Mouse (Mus musculus) stomach, embryonic 15.5 days (tissue): ENCODE data around the gene Gtf2h1. TPM values are rescaled to one million over a fixed set of nuclear protein-coding genes. Genes with fewer than 3 reads are reported as not detected.
"Not testable (repeated sequence)": the region's sequence is repeated elsewhere in the genome, so short reads cannot be mapped to it uniquely, and the experiment has no call there.

Experiments used
- ATAC-seq: fragments of 200-750 bp; cut with Nextera tagmentation; 2 replicates; pipeline ENCODE4 v1.8.0; 2017; ENCODE audit warnings: low read depth, moderate number of reproducible peaks, moderate TSS enrichment; ENCODE audit not compliant: insufficient read depth, low FRiP score
- H3K27ac ChIP-seq: fragments of 300-500 bp; sonication (generic); 2 replicates; pipeline ENCODE4 v1.5.1; 2015; ENCODE audit warnings: mild to moderate bottlenecking, inconsistent platforms
- H3K27me3 ChIP-seq: fragments of 300-500 bp; sonication (generic); replicated peaks from 2 replicates; pipeline ENCODE4 v1.6.1; 2015; ENCODE audit warnings: inconsistent platforms
- H3K36me3 ChIP-seq: fragments of 300-500 bp; sonication (generic); 2 replicates; pipeline ENCODE4 v1.6.1; 2015; ENCODE audit warnings: inconsistent platforms
- H3K4me1 ChIP-seq: fragments of 300-500 bp; sonication (generic); 2 replicates; pipeline ENCODE4 v1.6.1; 2015; ENCODE audit warnings: inconsistent platforms
- H3K4me2 ChIP-seq: fragments of 300-500 bp; sonication (generic); 2 replicates; pipeline ENCODE4 v1.6.1; 2015; ENCODE audit warnings: mild to moderate bottlenecking, inconsistent platforms
- H3K4me3 ChIP-seq: fragments of 300-500 bp; sonication (generic); replicated peaks from 2 replicates; pipeline ENCODE4 v1.5.1; 2015; ENCODE audit warnings: inconsistent platforms
- H3K9ac ChIP-seq: fragments of 300-500 bp; sonication (generic); 2 replicates; pipeline ENCODE4 v1.6.1; 2015; ENCODE audit warnings: inconsistent platforms
- H3K9me3 ChIP-seq: fragments of 300-500 bp; sonication (generic); 2 replicates; pipeline ENCODE4 v1.6.1; 2016; ENCODE audit warnings: inconsistent platforms
- WGBS: fragments of 180-500 bp; shearing (Covaris S2); methylation state at CpG from one replicate; pipeline ENCODE4 v1.1.7; 2015; 5-methylcytosine and 5-hydroxymethylcytosine counted together
- polyA plus RNA-seq: library from polyadenylated mRNA; unstranded; fragments of >200 nt; fragmentation: Nextera tagmentation; extraction: Ambion mirVana; gene quantifications from 2 replicates; pipeline ENCODE4 v1.2.1, GENCODE M21; 2015

The Gtf2h1 gene
- polyA plus RNA-seq, 1 experiment from 2014 or later = 48.6 TPM

- Histone ChIP-seq H3K9me3 (no peaks in the 10 kb centered on the region), H3K27me3 (no peaks in the 10 kb centered on the region), H3K36me3 (peaks cover 1% of the 10 kb centered on the region; the same call in 1 of the 2 replicates), H3K27ac (no peak overlapping the region), H3K4me1 (peaks cover 12% of the 10 kb centered on the region), H3K4me3 (no peak overlapping the region), H3K4me2 (no peak overlapping the region), H3K9ac (no peak overlapping the region)
- no peak for ATAC-seq
- 86% methylated on average over 4 of the region's 4 CpGs for WGBS
Observed at GRCm38 (mm10) chr7:46793871-46794270, 2.0 kb upstream of the Gtf2h1 start.

- WGBS = under 1% methylated on average over 31 of the region's 31 CpGs
- peak overlapping the region; percentile 90 for H3K4me2 ChIP-seq
- ATAC-seq = no peak
Observed at GRCm38 (mm10) chr7:46796206-46796679, 340 bp downstream of the Gtf2h1 start.

GRCm38 (mm10) chr7:46796779-46797178 is 876 bp downstream of the Gtf2h1 start:
- Histone ChIP-seq H3K27me3 (no peaks in the 10 kb centered on the region), H3K27ac (no peak overlapping the region), H3K9ac (no peak overlapping the region), H3K4me3 (peak overlapping the region; percentile 96), H3K4me1 (peaks cover 12% of the 10 kb centered on the region), H3K4me2 (peak overlapping the region; percentile 90), H3K9me3 (no peaks in the 10 kb centered on the region), H3K36me3 (0 out of 2 replicates have a peak, but pooled peaks cover 7% of the 10 kb centered on the region)
- 51% methylated on average over 6 of the region's 6 CpGs for WGBS
- ATAC-seq = no peak

More at GRCm38 (mm10) chr7:46796206-46796679, 340 bp downstream of the Gtf2h1 start:
- Histone ChIP-seq H3K9ac (peak overlapping the region; percentile 82), H3K36me3 (0 out of 2 replicates have a peak, but pooled peaks cover 7% of the 10 kb centered on the region), H3K27ac (peak overlapping the region; percentile 36; the same call in 1 of the 2 replicates), H3K27me3 (no peaks in the 10 kb centered on the region), H3K9me3 (no peaks in the 10 kb centered on the region), H3K4me3 (peak overlapping the region; percentile 96), H3K4me1 (peaks cover 12% of the 10 kb centered on the region)

DNA sequence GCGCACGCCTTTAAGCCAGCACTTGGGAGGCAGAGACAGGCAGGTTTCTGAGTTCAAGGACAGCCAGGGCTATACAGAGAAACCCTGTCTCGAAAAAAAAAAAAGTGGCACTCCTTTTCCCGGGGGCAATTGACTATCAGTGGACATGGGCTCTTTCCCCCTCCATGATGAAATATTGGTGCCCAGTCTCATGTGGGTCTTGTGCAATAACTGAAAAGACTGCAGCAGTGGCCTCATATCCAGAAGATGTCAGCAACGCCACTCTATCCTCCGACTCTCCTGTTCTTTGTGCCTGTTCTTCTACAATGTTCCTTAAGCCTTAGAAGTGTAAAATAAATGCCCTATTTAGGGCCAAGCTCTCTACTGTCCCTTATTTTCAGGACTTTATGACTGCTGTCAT is 14.4 kb downstream of the Gtf2h1 start:
- Histone ChIP-seq H3K4me3 (no peak overlapping the region), H3K4me1 (no peaks in the 10 kb centered on the region), H3K9ac (no peak overlapping the region), H3K27me3 (no peaks in the 10 kb centered on the region), H3K27ac (no peak overlapping the region), H3K9me3 (no peaks in the 10 kb centered on the region), H3K36me3 (peaks cover 43% of the 10 kb centered on the region), H3K4me2 (no peak overlapping the region)
- WGBS = 86% methylated on average over 6 of the region's 6 CpGs
- ATAC-seq = no peak

DNA sequence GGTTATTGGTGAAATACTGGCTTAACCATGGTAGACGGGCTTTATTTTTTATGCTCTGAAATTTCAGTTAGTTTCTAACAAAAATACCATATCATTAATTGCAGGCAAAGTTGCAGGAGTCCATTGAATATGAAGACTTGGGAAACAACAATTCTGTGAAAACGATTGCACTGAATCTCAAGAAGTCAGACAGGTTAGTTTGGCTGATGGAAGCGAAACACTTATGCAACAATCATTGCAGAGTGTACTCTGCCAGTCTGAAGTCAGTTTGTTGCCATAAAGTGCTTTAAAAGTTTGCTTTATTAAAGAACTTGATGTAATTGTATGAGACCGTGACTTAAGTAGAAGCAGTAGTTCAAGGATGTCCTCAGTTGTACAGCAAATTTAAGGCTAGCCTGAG is 18.1 kb downstream of the Gtf2h1 start:
- ATAC-seq = no peak
- Histone ChIP-seq H3K4me2 (no peak overlapping the region), H3K4me1 (no peaks in the 10 kb centered on the region), H3K27me3 (no peaks in the 10 kb centered on the region), H3K27ac (no peak overlapping the region), H3K36me3 (peaks cover 49% of the 10 kb centered on the region), H3K9me3 (no peaks in the 10 kb centered on the region), H3K4me3 (no peak overlapping the region), H3K9ac (no peak overlapping the region)
- 91% methylated on average over 4 of the region's 4 CpGs for WGBS

- not testable (repeated sequence) for H3K4me3 ChIP-seq, ATAC-seq, H3K9ac ChIP-seq, H3K4me1 ChIP-seq, H3K27ac ChIP-seq, H3K9me3 ChIP-seq, H3K4me2 ChIP-seq, H3K27me3 ChIP-seq
- 75% methylated on average over 15 of the region's 15 CpGs for WGBS
- peaks cover 40% of the 10 kb centered on the region for H3K36me3 ChIP-seq
Observed at GRCm38 (mm10) chr7:46820876-46821632, 25.2 kb downstream of the Gtf2h1 start.

DNA sequence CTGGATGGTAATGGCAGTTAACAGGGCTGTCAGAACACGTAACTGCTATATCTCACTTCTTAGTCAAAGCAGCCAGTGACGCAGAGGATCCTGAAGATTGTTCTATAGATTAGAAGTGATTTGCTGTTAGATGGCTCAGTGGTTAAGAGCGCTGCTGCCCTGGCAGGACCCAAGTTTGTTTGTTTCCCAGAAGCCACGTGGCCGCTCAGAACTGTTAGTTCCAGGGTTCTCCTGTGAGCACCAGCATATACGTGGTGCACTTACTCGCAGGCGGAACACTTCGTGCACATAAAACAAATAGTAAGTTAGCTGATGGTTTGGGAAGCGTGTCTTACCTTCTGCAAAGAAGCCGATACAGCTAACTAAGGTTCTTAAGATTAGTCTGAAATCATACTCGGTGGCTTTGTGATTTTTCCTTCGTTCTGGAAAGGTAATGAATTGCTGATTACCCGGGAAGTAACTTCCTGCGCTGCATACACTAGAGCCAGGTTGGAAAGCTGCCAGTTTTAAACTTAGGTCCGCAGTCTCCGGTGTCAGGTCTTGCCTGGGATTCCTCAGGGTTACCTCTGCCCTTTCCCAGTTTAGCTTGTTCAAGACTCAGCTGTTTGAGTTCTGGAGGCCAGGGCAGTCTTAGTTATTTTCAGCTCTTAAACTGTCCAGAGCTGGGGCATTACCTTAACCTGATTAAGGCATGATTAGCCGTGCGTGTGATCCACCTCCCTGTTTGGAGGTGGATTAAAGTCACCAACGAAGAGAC is 31.3 kb downstream of the Gtf2h1 start:
- Histone ChIP-seq H3K4me2 (peak overlapping the region; percentile 10; the same call in 1 of the 2 replicates), H3K27me3 (no peaks in the 10 kb centered on the region), H3K27ac (no peak overlapping the region), H3K4me1 (no peaks in the 10 kb centered on the region), H3K9me3 (no peaks in the 10 kb centered on the region), H3K9ac (no peak overlapping the region), H3K36me3 (peaks cover 10% of the 10 kb centered on the region), H3K4me3 (no peak overlapping the region)
- WGBS = 52% methylated on average over 20 of the region's 20 CpGs
- no peak for ATAC-seq

DNA sequence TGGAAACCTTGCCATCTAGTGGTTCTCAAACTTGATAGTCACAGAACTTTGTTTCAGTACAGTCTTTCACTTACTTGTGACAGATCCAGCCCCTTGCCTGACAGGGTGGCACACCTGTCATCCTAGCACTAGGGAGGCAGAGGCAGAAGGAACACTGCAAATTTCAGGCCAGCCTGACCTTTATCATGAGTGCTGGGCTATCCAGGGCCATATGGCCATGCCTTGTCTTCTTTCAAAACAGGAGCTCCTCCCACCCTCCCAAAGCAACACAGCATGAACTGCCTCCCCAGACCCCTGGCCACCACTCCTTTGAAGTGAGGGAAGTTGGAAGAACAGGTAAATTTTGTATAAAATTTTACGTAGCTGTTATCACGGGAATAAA is 31.9 kb downstream of the Gtf2h1 start:
- WGBS = 86% methylated on average over 2 of the region's 2 CpGs
- H3K4me3 ChIP-seq = no peak overlapping the region
- 0 out of 2 replicates have a peak, but pooled peaks cover 5% of the 10 kb centered on the region for H3K36me3 ChIP-seq
- H3K27ac ChIP-seq = no peak overlapping the region
- H3K27me3 ChIP-seq = no peaks in the 10 kb centered on the region
- no peaks in the 10 kb centered on the region for H3K9me3 ChIP-seq
- no peak overlapping the region for H3K4me2 ChIP-seq
- H3K4me1 ChIP-seq = no peaks in the 10 kb centered on the region
- no peak for ATAC-seq
- no peak overlapping the region for H3K9ac ChIP-seq

DNA sequence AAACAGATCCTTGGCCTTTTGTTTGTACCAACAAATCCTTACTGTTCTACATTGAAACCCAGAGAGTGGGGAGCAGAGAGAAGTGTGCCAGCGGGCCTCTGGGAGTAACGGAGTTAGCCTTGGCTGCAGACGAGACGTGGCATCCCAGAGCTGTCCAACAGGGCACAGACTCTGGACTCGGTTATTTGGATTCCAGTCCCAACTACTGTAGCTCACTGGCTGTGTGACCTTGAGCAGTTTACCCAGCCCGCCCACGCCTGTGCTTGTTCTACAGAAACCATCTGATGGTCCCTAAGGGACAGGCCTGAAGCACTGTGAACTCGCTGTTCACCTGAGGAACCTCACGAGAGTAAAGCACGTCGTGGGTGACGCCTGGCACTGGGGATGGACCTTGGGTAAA is 34.0 kb downstream of the Gtf2h1 start:
- no peaks in the 10 kb centered on the region for H3K9me3 ChIP-seq
- ATAC-seq = peak; percentile 48; the same call in 1 of the 2 replicates
- 83% methylated on average over 12 of the region's 12 CpGs for WGBS
- H3K36me3 ChIP-seq = no peaks in the 10 kb centered on the region
- 0 out of 2 replicates have a peak overlapping the region, but pooled peaks have one; percentile 3 for H3K27ac ChIP-seq
- no peak overlapping the region for H3K4me2 ChIP-seq
- no peaks in the 10 kb centered on the region for H3K4me1 ChIP-seq
- H3K4me3 ChIP-seq = no peak overlapping the region
- no peaks in the 10 kb centered on the region for H3K27me3 ChIP-seq
- H3K9ac ChIP-seq = no peak overlapping the region

- Histone ChIP-seq H3K4me3 (no peak overlapping the region), H3K9ac (no peak overlapping the region), H3K27me3 (no peaks in the 10 kb centered on the region), H3K4me2 (no peak overlapping the region), H3K27ac (peak overlapping the region; percentile 57), H3K36me3 (no peaks in the 10 kb centered on the region), H3K9me3 (no peaks in the 10 kb centered on the region), H3K4me1 (no peaks in the 10 kb centered on the region)
- WGBS = 52% methylated on average over 13 of the region's 13 CpGs
- no peak for ATAC-seq
Observed at GRCm38 (mm10) chr7:46830799-46831590, 35.1 kb downstream of the Gtf2h1 start.

DNA sequence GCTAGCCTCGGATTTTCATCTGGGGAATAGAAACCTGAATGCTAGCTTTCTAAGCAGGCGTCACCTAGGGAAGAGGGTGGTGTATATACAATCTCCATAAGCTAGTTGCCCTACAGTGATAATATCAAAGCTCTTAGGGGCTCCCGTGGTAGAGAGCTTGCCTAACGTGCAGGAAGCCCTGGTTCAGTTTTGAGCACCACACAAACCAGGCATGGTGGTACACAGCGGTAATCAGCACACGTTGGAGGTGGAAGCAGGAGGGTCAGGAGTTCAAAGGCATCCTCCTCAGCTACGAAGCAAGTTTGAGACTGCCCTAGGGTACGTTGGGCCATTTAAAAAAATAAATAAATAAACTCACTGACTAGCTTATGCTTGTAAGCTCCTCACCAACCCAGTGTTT is 35.8 kb downstream of the Gtf2h1 start:
- no peaks in the 10 kb centered on the region for H3K36me3 ChIP-seq
- no peak overlapping the region for H3K27ac ChIP-seq
- H3K4me3 ChIP-seq = no peak overlapping the region
- no peak for ATAC-seq
- WGBS = 80% methylated on average over 8 of the region's 8 CpGs
- no peaks in the 10 kb centered on the region for H3K9me3 ChIP-seq
- no peak overlapping the region for H3K4me2 ChIP-seq
- no peak overlapping the region for H3K9ac ChIP-seq
- no peaks in the 10 kb centered on the region for H3K27me3 ChIP-seq
- H3K4me1 ChIP-seq = no peaks in the 10 kb centered on the region
